Mouse (Mus musculus) ovary, postnatal 36 days (tissue): ENCODE measurements at regions not wholly inside any gene's neighbourhood (a gene's known extent, or its start where the extent isn't known, plus 50 kb on each side); places are given as distances from the start of the nearest gene placed in this dataset.

Source experiments
- DNase-seq: peaks from one replicate; pipeline ENCODE4 v3.0.0; 2022; ENCODE audit warnings: low spot score, mixed read lengths

DNA sequence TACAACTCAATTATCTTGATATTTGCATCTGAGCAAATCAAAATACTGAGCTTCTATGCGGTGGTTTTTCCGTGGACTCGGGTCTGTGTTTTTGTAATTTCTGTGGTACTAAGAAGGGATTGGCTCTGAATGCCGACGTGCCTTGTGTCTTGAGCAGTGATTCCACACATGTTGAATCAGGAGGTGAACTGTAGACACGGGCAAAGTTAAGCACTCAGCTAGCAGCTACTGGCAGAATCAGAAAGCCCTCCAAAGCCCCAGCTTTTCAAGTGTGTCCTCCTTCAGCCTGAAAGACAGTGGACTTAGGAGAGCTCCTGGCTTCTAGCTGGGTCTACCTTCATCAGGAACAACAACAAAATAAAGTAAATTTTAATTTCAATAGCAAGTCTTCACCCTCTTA, 462.9 kb upstream of the Pou3f3 start:
- no peak for DNase-seq

DNA sequence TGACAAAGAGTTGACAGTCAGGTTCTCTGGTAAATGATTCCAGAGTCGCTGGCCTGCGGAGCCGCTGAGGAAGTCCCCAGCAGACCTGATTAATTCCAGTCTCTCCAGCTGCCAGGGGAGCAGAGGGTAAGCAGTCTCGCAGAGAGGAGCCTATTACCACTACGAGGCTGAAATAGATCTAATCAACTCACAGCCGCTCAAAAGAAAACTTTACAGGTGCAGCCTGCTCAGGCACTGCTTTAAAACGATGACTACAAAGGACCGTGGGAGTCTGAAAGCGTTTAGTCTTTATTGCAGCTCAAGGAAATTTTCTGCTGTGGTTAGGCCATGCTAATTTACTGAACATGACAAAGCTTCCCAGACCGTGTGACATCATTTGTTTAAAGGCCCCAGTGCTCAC, 462.3 kb upstream of the Pou3f3 start:
- DNase-seq = no peak

GRCm38 (mm10) chr1:42236466-42237010, 459.0 kb upstream of the Pou3f3 start:
- no peak for DNase-seq

DNA sequence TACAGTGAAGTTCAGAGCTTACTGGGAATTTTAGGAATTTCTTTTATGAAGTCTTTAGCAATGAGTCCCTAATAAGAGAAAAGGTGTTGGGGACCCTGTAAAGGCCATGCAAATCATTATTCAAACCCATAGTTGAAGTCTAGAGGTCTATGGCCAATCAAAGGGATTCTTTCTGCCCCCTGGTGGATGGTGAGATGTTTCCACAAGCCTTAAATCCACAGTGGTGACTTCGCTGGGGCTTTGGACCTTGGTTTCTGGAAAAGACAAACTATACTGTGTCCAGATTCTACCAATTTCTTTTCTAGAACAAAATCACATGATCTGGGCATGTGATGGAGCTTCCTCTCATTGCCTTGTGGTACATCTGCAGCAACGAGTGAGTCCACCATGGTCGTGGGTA, 457.2 kb upstream of the Pou3f3 start:
- no peak for DNase-seq

- DNase-seq = no peak
These were observed 454.4 kb upstream of the Pou3f3 start for GRCm38 (mm10) chr1:42241172-42241571.

- DNase-seq = no peak
These were observed 453.9 kb upstream of the Pou3f3 start for GRCm38 (mm10) chr1:42241601-42242220.

GRCm38 (mm10) chr1:42242586-42243457, 452.7 kb upstream of the Pou3f3 start:
- no peak for DNase-seq

- peak; percentile 22 for DNase-seq
These were observed 452.1 kb upstream of the Pou3f3 start for GRCm38 (mm10) chr1:42243458-42243855.

GRCm38 (mm10) chr1:42243878-42244277, 451.7 kb upstream of the Pou3f3 start:
- no peak for DNase-seq

GRCm38 (mm10) chr1:42252386-42252785, 443.2 kb upstream of the Pou3f3 start:
- no peak for DNase-seq

- no peak for DNase-seq
These were observed 441.8 kb upstream of the Pou3f3 start for GRCm38 (mm10) chr1:42253786-42254185.

- DNase-seq = no peak
These were observed 438.5 kb upstream of the Pou3f3 start for GRCm38 (mm10) chr1:42256911-42257595.

GRCm38 (mm10) chr1:42257801-42258593, 437.6 kb upstream of the Pou3f3 start:
- DNase-seq = no peak

DNA sequence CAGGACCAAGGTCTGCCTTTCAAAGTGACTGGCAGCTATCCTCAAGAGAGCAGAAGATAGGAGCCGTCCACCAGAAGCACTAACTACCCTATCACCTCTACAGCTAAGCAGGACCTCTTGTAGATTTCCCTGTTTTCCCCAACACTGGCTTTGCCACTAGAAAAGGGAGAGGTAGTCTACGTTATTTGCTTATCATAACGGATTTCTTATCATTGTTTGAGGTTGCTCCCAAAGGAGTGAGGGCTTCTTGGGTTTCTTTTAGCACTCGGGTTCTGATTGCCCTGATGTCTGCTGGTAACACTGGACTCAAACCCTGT, 437.0 kb upstream of the Pou3f3 start:
- no peak for DNase-seq

- no peak for DNase-seq
These were observed 436.2 kb upstream of the Pou3f3 start for GRCm38 (mm10) chr1:42259216-42259977.

GRCm38 (mm10) chr1:42260033-42260925, 435.3 kb upstream of the Pou3f3 start:
- no peak for DNase-seq

DNA sequence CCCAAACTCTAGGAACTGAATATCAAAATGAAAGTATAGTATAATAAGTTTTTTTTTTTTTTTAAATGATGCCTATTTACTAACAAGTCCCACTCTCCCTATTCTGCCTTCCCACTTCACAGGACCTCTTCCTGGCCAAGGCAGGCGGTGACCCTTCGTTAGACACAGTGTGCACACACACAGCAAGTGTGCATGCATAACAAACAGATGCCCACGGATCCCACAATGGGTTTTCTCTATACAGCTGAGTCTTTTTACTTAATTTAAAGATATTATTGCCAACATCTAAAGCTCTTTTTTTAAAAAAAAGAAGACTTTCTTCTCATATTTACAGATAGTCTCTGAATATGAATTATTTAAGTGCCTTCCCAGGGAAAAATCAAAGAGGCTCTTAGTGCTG, 434.5 kb upstream of the Pou3f3 start:
- no peak for DNase-seq

- DNase-seq = peak; percentile 10
These were observed 433.8 kb upstream of the Pou3f3 start for GRCm38 (mm10) chr1:42261800-42262199.

DNA sequence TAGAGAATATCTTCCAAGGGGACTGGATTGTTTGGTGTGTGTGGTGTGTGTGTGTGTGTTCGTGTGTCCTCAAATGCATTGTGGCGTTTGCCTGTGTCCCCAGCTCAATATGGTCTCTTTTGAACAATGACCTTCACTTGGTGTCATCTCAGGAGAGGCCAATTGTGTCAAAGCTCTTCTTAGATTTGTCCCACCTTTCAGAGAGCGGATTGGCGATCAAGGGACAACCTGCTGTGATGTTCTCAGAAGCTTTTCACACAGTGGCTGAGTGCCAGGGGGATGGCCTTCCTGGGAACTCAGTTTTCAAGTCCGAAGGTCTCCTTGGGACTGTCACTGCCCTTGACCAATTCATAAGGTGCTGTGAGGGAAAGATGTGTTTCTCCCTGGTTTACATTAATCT, 433.0 kb upstream of the Pou3f3 start:
- DNase-seq = no peak

GRCm38 (mm10) chr1:42277130-42277529, 418.4 kb upstream of the Pou3f3 start:
- no peak for DNase-seq
